Mouse (Mus musculus): Measurements from ENCODE around the gene Gm21773. TPM values are rescaled to one million over a fixed set of nuclear protein-coding genes. Genes with fewer than 3 reads are reported as not detected.
"Not testable (repeated sequence)": the region's sequence is repeated elsewhere in the genome, so short reads cannot be mapped to it uniquely, and the experiment has no call there.

Gene Gm21773
- not detected in 2 replicates for polyA plus RNA-seq (2016; fragmentation: Nextera tagmentation; extraction: Ambion mirVana)

DNA sequence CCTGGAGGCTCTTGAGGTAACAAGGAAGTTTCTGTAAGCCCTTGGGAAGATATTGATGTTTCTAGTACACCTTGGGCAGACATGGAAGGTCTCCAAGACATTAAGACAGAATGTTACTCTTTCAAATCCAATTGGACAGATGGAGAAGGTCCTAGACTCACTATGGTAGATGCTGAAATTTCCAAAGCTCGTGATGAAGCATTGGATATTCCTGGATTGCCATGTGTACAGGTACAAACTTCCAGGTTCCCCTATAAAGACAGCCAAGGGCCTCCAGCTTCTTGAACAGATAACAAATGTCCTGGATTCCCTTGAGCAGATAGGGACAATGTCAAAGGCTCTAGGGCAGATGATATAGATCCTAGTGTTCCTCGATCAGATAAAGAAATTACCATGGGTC is at the start of gene Gm21773:
TSS of gene Gm21773 (minus strand) at position 101 of the 400 bp plus-strand sequence.
- WGBS, result no CpG with 5 or more reads among the region's 2 CpGs
- H3K9me3 ChIP-seq; ATAC-seq (ENCODE audit: insufficient number of reproducible peaks, insufficient read depth, low FRiP score, low TSS enrichment): not testable (repeated sequence)

More for the DNA sequence above, at the start of gene Gm21773:
- not testable (repeated sequence) for H3K27me3 ChIP-seq; H3K4me2 ChIP-seq (replicated peaks); H3K4me3 ChIP-seq; H3K4me1 ChIP-seq; H3K36me3 ChIP-seq; H3K9ac ChIP-seq; H3K27ac ChIP-seq
